Mouse (Mus musculus) forebrain, embryonic 11.5 days (tissue): ENCODE measurements around the gene Pias4. TPM values are rescaled to one million over a fixed set of nuclear protein-coding genes. Genes with fewer than 3 reads are reported as not detected.

Experiments used
- ATAC-seq: fragments of 200-750 bp; cut with Nextera tagmentation; replicated peaks from 2 replicates; pipeline ENCODE4 v1.8.0; 2017; ENCODE audit warnings: moderate TSS enrichment; ENCODE audit not compliant: low FRiP score
- DNase-seq: peaks from one replicate; pipeline ENCODE4 v3.0.0-alpha.2; 2017; ENCODE audit warnings: low spot score
- H3K27ac ChIP-seq: fragments of 300-500 bp; sonication (generic); 2 replicates; pipeline ENCODE4 v1.5.1; 2014; ENCODE audit warnings: low read depth, low read length
- H3K27me3 ChIP-seq: fragments of 300-500 bp; sonication (generic); 2 replicates; pipeline ENCODE4 v1.6.1; 2014; ENCODE audit warnings: mild to moderate bottlenecking, low read length, mixed read lengths; ENCODE audit not compliant: control insufficient read depth, insufficient read depth
- H3K36me3 ChIP-seq: fragments of 300-500 bp; sonication (generic); 2 replicates; pipeline ENCODE4 v1.6.1; 2014; ENCODE audit warnings: mild to moderate bottlenecking, low read length, moderate library complexity, mixed read lengths; ENCODE audit not compliant: control insufficient read depth, insufficient read depth
- H3K4me1 ChIP-seq: fragments of 300-500 bp; sonication (generic); replicated peaks from 2 replicates; pipeline ENCODE4 v1.6.1; 2014; ENCODE audit warnings: low read length, mixed read lengths; ENCODE audit not compliant: control insufficient read depth, insufficient read depth
- H3K4me2 ChIP-seq: fragments of 300-500 bp; sonication (generic); 2 replicates; pipeline ENCODE4 v1.6.1; 2014; ENCODE audit warnings: low read depth, mild to moderate bottlenecking, low read length, moderate library complexity, mixed read lengths; ENCODE audit not compliant: severe bottlenecking
- H3K4me3 ChIP-seq: fragments of 300-500 bp; sonication (generic); 2 replicates; pipeline ENCODE4 v1.5.1; 2014; ENCODE audit warnings: low read depth, low read length
- H3K9ac ChIP-seq: fragments of 300-500 bp; sonication (generic); 2 replicates; pipeline ENCODE4 v1.6.1; 2014; ENCODE audit warnings: low read length
- H3K9me3 ChIP-seq: fragments of 300-500 bp; sonication (generic); 2 replicates; pipeline ENCODE4 v1.6.1; 2016; ENCODE audit warnings: low read length, mixed read lengths; ENCODE audit not compliant: control insufficient read depth
- WGBS: fragments of 180-500 bp; shearing (Covaris S2); extraction: QIAGEN DNeasy Blood & Tissue Kit; methylation state at CpG from one replicate; pipeline ENCODE4 v1.1.7; 2014; 5-methylcytosine and 5-hydroxymethylcytosine counted together
- polyA plus RNA-seq: library from polyadenylated mRNA; unstranded; fragments of >200 nt; fragmentation: Nextera tagmentation; extraction: Ambion mirVana; gene quantifications from 2 replicates; pipeline ENCODE4 v1.2.1, GENCODE M21; 2014

Gene Pias4
- polyA plus RNA-seq, 1 experiment from 2014 or later = 54.0 TPM

- peak overlapping the region; percentile 74 for H3K4me3 ChIP-seq
- no peaks in the 10 kb centered on the region for H3K36me3 ChIP-seq
- H3K4me1 ChIP-seq = peaks cover 23% of the 10 kb centered on the region
- no peaks in the 10 kb centered on the region for H3K9me3 ChIP-seq
- peak overlapping the region; percentile 100 for H3K4me2 ChIP-seq
- H3K27ac ChIP-seq = peak overlapping the region; percentile 91
- DNase-seq (peak; percentile 93), ATAC-seq (peak; percentile 48)
- peaks cover 29% of the 10 kb centered on the region for H3K27me3 ChIP-seq
- peak overlapping the region; percentile 83 for H3K9ac ChIP-seq
- WGBS = 2% methylated on average over 35 of the region's 50 CpGs
Observed at GRCm38 (mm10) chr10:81136706-81137231, 31.0 kb downstream of the Pias4 start.

GRCm38 (mm10) chr10:81135831-81136705, 31.7 kb downstream of the Pias4 start:
- Histone ChIP-seq H3K4me3 (peak overlapping the region; percentile 74), H3K36me3 (no peaks in the 10 kb centered on the region), H3K4me1 (peaks cover 23% of the 10 kb centered on the region), H3K9me3 (no peaks in the 10 kb centered on the region), H3K9ac (peak overlapping the region; percentile 83), H3K4me2 (peak overlapping the region; percentile 100), H3K27ac (peak overlapping the region; percentile 91), H3K27me3 (peaks cover 29% of the 10 kb centered on the region)
- peak; percentile 85 for DNase-seq
- peak; percentile 16 for ATAC-seq
- 1% methylated on average over 78 of the region's 86 CpGs for WGBS

GRCm38 (mm10) chr10:81134966-81135681, 32.6 kb downstream of the Pias4 start, which contains the start of gene Zbtb7a:
Gene Zbtb7a (plus strand): TSS chr10:81135220.
- Histone ChIP-seq H3K9me3 (no peaks in the 10 kb centered on the region), H3K27me3 (peaks cover 33% of the 10 kb centered on the region), H3K27ac (peak within 1 kb of the TSS; percentile 91), H3K4me2 (peak within 1 kb of the TSS; percentile 100), H3K4me1 (peaks cover 20% of the 10 kb centered on the region), H3K9ac (peak within 1 kb of the TSS; percentile 83), H3K36me3 (no peaks in the 10 kb centered on the region), H3K4me3 (peak within 1 kb of the TSS; percentile 74)
- 3% methylated on average over 39 of the region's 41 CpGs for WGBS
- DNase-seq (peak; percentile 78), ATAC-seq (no peak)

- Histone ChIP-seq H3K27me3 (peaks cover 33% of the 10 kb centered on the region), H3K4me2 (no peak overlapping the region), H3K4me3 (no peak overlapping the region), H3K9me3 (no peaks in the 10 kb centered on the region), H3K4me1 (peaks cover 17% of the 10 kb centered on the region), H3K36me3 (no peaks in the 10 kb centered on the region), H3K9ac (no peak overlapping the region), H3K27ac (no peak overlapping the region)
- ATAC-seq (no peak), DNase-seq (no peak)
- WGBS = 3% methylated on average over 16 of the region's 16 CpGs
Observed at GRCm38 (mm10) chr10:81134181-81134587, 33.5 kb downstream of the Pias4 start.

GRCm38 (mm10) chr10:81123500-81123899, 44.2 kb downstream of the Pias4 start:
- DNase-seq (no peak), ATAC-seq (no peak)
- Histone ChIP-seq H3K4me3 (no peak overlapping the region), H3K27me3 (peaks cover 3% of the 10 kb centered on the region; the same call in 1 of the 2 replicates), H3K36me3 (peaks cover 13% of the 10 kb centered on the region; the same call in 1 of the 2 replicates), H3K9ac (no peak overlapping the region), H3K4me1 (no peaks in the 10 kb centered on the region), H3K9me3 (no peaks in the 10 kb centered on the region), H3K4me2 (no peak overlapping the region), H3K27ac (no peak overlapping the region)
- WGBS = 87% methylated on average over 11 of the region's 11 CpGs

- WGBS = 92% methylated on average over 2 of the region's 2 CpGs
Observed at GRCm38 (mm10) chr10:81122889-81123288, 44.8 kb downstream of the Pias4 start.

GRCm38 (mm10) chr10:81120650-81121049, 47.1 kb downstream of the Pias4 start:
- H3K36me3 ChIP-seq = peaks cover 15% of the 10 kb centered on the region; the same call in 1 of the 2 replicates
- WGBS = 86% methylated on average over 7 of the region's 7 CpGs

More at GRCm38 (mm10) chr10:81122889-81123288, 44.8 kb downstream of the Pias4 start:
- H3K36me3 ChIP-seq = peaks cover 15% of the 10 kb centered on the region; the same call in 1 of the 2 replicates
- H3K4me3 ChIP-seq = no peak overlapping the region
- H3K4me1 ChIP-seq = no peaks in the 10 kb centered on the region
- H3K9me3 ChIP-seq = no peaks in the 10 kb centered on the region
- H3K27ac ChIP-seq = no peak overlapping the region
- 0 out of 2 replicates have a peak, but pooled peaks cover 2% of the 10 kb centered on the region for H3K27me3 ChIP-seq
- H3K4me2 ChIP-seq = no peak overlapping the region
- DNase-seq (no peak), ATAC-seq (no peak)
- no peak overlapping the region for H3K9ac ChIP-seq

GRCm38 (mm10) chr10:81119625-81120024, 48.1 kb downstream of the Pias4 start:
- H3K9ac ChIP-seq = no peak overlapping the region
- WGBS = 93% methylated on average over 10 of the region's 10 CpGs
- no peaks in the 10 kb centered on the region for H3K27me3 ChIP-seq
- no peaks in the 10 kb centered on the region for H3K9me3 ChIP-seq
- no peak overlapping the region for H3K27ac ChIP-seq
- H3K36me3 ChIP-seq = peaks cover 15% of the 10 kb centered on the region; the same call in 1 of the 2 replicates
- H3K4me1 ChIP-seq = no peaks in the 10 kb centered on the region
- no peak for ATAC-seq
- no peak for DNase-seq
- no peak overlapping the region for H3K4me2 ChIP-seq
- H3K4me3 ChIP-seq = no peak overlapping the region

More at GRCm38 (mm10) chr10:81120650-81121049, 47.1 kb downstream of the Pias4 start:
- no peaks in the 10 kb centered on the region for H3K27me3 ChIP-seq
- no peak overlapping the region for H3K9ac ChIP-seq
- ATAC-seq = no peak
- H3K4me3 ChIP-seq = no peak overlapping the region
- no peak overlapping the region for H3K4me2 ChIP-seq
- DNase-seq = no peak
- no peaks in the 10 kb centered on the region for H3K9me3 ChIP-seq
- H3K4me1 ChIP-seq = no peaks in the 10 kb centered on the region
- no peak overlapping the region for H3K27ac ChIP-seq
